Mouse (Mus musculus) 3134 (cell line): ENCODE results near the gene Rps12-ps3.

Experiments
- DNase-seq: peaks from one replicate; pipeline ENCODE4 v3.0.0-alpha.2; 2011; ENCODE audit warnings: low spot score; ENCODE audit not compliant: insufficient read length; ENCODE audit errors: extremely low read depth

Gene Rps12-ps3

GRCm38 (mm10) chr19:59350273-59350903, 28.3 kb downstream of the Rps12-ps3 start:
- no peak for DNase-seq

- no peak for DNase-seq
Measured at GRCm38 (mm10) chr19:59351151-59351889, 29.2 kb downstream of the Rps12-ps3 start.

GRCm38 (mm10) chr19:59352760-59353159, 30.7 kb downstream of the Rps12-ps3 start:
- DNase-seq: no peak

GRCm38 (mm10) chr19:59354906-59355305, 32.8 kb downstream of the Rps12-ps3 start:
- DNase-seq: no peak

GRCm38 (mm10) chr19:59356388-59356787, 34.3 kb downstream of the Rps12-ps3 start:
- no peak for DNase-seq

GRCm38 (mm10) chr19:59356843-59357595, 34.9 kb downstream of the Rps12-ps3 start:
- no peak for DNase-seq

GRCm38 (mm10) chr19:59357878-59358277, 35.8 kb downstream of the Rps12-ps3 start:
- DNase-seq: no peak

- no peak for DNase-seq
Measured at GRCm38 (mm10) chr19:59359202-59359601, 37.1 kb downstream of the Rps12-ps3 start.

- no peak for DNase-seq
Measured at GRCm38 (mm10) chr19:59360486-59360896, 38.4 kb downstream of the Rps12-ps3 start.

- DNase-seq: no peak
Measured at GRCm38 (mm10) chr19:59362646-59363045, 40.6 kb downstream of the Rps12-ps3 start.

GRCm38 (mm10) chr19:59363666-59364065, 41.6 kb downstream of the Rps12-ps3 start:
- no peak for DNase-seq

- no peak for DNase-seq
Measured at GRCm38 (mm10) chr19:59366724-59367123, 44.6 kb downstream of the Rps12-ps3 start.

- no peak for DNase-seq
Measured at GRCm38 (mm10) chr19:59367892-59368291, 45.8 kb downstream of the Rps12-ps3 start.

- DNase-seq: no peak
Measured at GRCm38 (mm10) chr19:59371016-59371415, 48.9 kb downstream of the Rps12-ps3 start.
